Comparison of ENCODE assay signal across 28 mouse cellular contexts in genomic region chr17:50687670-50688069, GRCm38 (mm10).
"Had no signal": no experiment of that assay in that cellular context is flagged by ENCODE, and none has a peak within 500 bp of the region (broad histone marks: within the 10 kb centered on the region; RNA-seq: fewer than 3 reads in every experiment).

No protein-coding gene starts in this region.

- H3K27me3 ChIP-seq: heart, embryonic 12.5 days; heart, embryonic 13.5 days; heart, embryonic 15.5 days; hindbrain, embryonic 12.5 days; hindbrain, embryonic 13.5 days; hindbrain, embryonic 15.5 days; intestine, embryonic 15.5 days; kidney, embryonic 15.5 days had no signal

- ATAC-seq: hindbrain, postnatal 0 days; inflammation-experienced regulatory T-cells, adult 6 months had no signal

- H3K4me2 ChIP-seq: heart, embryonic 11.5 days; heart, embryonic 12.5 days; heart, embryonic 13.5 days; heart, embryonic 15.5 days; hindbrain, embryonic 12.5 days; hindbrain, embryonic 13.5 days; hindbrain, embryonic 14.5 days; hindbrain, embryonic 15.5 days; intestine, embryonic 15.5 days; kidney, embryonic 15.5 days had no signal

- H3K4me3 ChIP-seq: heart, embryonic 10.5 days; heart, embryonic 12.5 days; heart, embryonic 13.5 days; heart, embryonic 15.5 days; hindbrain, embryonic 10.5 days; hindbrain, embryonic 12.5 days; hindbrain, embryonic 13.5 days; hindbrain, embryonic 15.5 days; intestine, embryonic 15.5 days; kidney, embryonic 15.5 days; layer of hippocampus, adult 2 months had no signal

- DNase-seq: heart, postnatal 10 days; heart, postnatal 14 days; heart, postnatal 36 days; heart, postnatal 4 days; kidney, adult 11 months; kidney, adult 18-20 months; kidney, adult 8-10 months; kidney, postnatal 10 days; kidney, postnatal 25 days; kidney, postnatal 4 days; layer of hippocampus, adult 9-11 months; layer of hippocampus, postnatal 36 days had no signal

- H3K9ac ChIP-seq: heart, embryonic 12.5 days; heart, embryonic 13.5 days; heart, embryonic 15.5 days; hindbrain, embryonic 12.5 days; hindbrain, embryonic 13.5 days; hindbrain, embryonic 14.5 days; hindbrain, embryonic 15.5 days; intestine, embryonic 15.5 days; kidney, embryonic 15.5 days had no signal

- H3K36me3 ChIP-seq: hindbrain, embryonic 15.5 days; intestine, embryonic 15.5 days; kidney, embryonic 15.5 days had no signal

- H3K4me1 ChIP-seq: hindbrain, embryonic 12.5 days; hindbrain, embryonic 13.5 days; hindbrain, embryonic 15.5 days; intestine, embryonic 15.5 days had no signal

- H3K27ac ChIP-seq: heart, embryonic 10.5 days; heart, embryonic 13.5 days; heart, embryonic 15.5 days; hindbrain, embryonic 10.5 days; hindbrain, embryonic 12.5 days; hindbrain, embryonic 13.5 days; hindbrain, embryonic 14.5 days; hindbrain, embryonic 15.5 days; hindbrain, postnatal 0 days; intestine, embryonic 15.5 days; kidney, embryonic 15.5 days; kidney, postnatal 0 days; layer of hippocampus, adult 2 months had no signal

- H3K9me3 ChIP-seq: heart, embryonic 10.5 days; heart, embryonic 12.5 days; heart, embryonic 13.5 days; heart, embryonic 15.5 days; hindbrain, embryonic 10.5 days; hindbrain, embryonic 12.5 days; hindbrain, embryonic 13.5 days; hindbrain, embryonic 15.5 days; intestine, embryonic 15.5 days; kidney, embryonic 15.5 days had no signal
